Mouse (Mus musculus): Measurements from ENCODE around the gene Pus7l.

Gene Pus7l

GRCm38 (mm10) chr15:94477287-94477686 is 66.1 kb downstream of the Pus7l start:
- DNase-seq (ENCODE audit: low spot score), result no peak

- DNase-seq (ENCODE audit: low spot score), result no peak
Measured at GRCm38 (mm10) chr15:94475975-94476374, 67.4 kb downstream of the Pus7l start.
